Mouse (Mus musculus) embryo, embryonic 10 days (tissue): ENCODE measurements at regions not wholly inside any gene's neighbourhood (a gene's known extent, or its start where the extent isn't known, plus 50 kb on each side); places are given as distances from the start of the nearest gene placed in this dataset.
"Not testable (repeated sequence)": the region's sequence is repeated elsewhere in the genome, so short reads cannot be mapped to it uniquely, and the experiment has no call there.

Source experiments
- DNase-seq: peaks from one replicate; pipeline ENCODE4 v3.0.0-alpha.2; 2015; ENCODE audit warnings: low spot score

- no peak for DNase-seq
Measured at GRCm38 (mm10) chr12:15410419-15410818, 406.3 kb downstream of the Trib2 start.

GRCm38 (mm10) chr12:15407577-15407976 lies 409.1 kb downstream of the Trib2 start:
- DNase-seq, result not testable (repeated sequence)

GRCm38 (mm10) chr12:15392641-15393040 lies 424.1 kb downstream of the Trib2 start:
- no peak for DNase-seq

- no peak for DNase-seq
Measured at GRCm38 (mm10) chr12:15388574-15388973, 428.1 kb downstream of the Trib2 start.

- DNase-seq, result no peak
Measured at GRCm38 (mm10) chr12:15357808-15358207, 458.9 kb downstream of the Trib2 start.

DNA sequence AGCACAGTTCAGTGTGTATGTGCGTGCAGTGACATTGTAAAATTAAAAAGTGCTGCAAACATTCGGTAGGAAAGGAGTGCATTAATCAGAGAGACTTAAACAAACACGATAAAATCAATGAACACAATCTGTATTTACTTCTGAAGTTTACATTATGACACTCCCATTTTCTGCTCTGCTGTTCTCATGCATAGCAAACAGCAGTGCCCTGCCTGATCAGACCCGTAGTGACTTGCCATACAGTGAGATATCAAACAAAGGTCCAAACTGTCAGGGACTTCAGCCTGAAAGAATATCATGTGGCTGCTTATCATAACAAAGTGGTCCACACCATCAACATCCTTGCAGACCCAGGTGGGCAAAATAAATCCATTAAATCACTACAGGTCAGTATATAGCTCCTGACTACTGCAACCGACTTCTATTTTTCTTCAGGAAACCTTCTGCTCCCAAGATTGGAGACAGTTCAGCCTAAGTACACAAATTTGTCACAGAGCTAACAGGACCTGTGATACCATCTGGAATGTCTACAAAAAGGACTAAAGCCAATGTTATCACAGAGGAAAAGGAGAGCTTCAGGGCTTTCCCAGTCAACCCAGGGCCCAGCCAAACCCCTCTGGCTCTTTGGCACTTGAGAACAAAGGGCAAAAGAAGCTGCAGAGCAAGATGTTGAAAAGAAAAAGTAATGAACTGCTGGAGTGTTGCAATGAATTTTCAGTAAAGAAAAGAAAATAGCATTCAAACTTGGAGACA lies 495.8 kb downstream of the Trib2 start:
- no peak for DNase-seq

- no peak for DNase-seq
Measured at GRCm38 (mm10) chr12:15319647-15320046, 497.1 kb downstream of the Trib2 start.

DNA sequence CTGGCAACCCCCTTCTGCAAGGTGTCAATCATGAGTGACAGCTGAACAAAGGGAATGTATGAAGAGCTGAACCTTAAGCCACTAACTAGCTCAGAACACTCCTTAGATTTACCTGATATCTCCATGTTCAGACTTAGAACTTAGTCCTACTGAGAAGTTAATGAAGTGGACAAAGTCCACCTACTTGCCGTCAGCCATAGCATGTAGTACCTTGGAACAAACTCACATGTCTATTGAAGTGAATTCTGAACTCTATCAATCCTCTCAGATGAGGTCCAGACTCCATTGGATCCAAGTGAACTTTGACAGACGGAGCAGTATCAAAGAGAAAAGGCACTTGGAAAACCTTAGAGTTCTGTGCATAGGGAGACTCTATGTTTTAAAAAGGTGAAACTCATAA lies 521.8 kb downstream of the Trib2 start:
- no peak for DNase-seq

DNA sequence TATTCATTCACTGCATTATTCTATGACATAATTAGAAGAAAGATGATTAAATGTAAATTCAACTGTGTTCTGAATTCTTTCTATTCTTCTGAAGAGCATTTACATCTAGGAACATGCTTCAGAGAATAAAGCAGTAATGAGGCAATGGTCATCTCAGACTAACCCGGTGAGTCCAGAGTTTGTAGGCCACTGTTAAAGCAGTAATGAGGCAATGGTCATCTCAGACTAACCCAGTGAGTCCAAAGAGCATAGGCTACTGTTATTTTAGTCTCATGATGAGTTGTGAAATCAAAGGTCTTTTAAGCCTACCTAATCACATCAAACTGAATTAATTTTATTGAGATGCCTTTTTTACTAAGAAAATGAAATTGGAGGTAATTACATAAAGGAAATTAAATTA lies 554.6 kb downstream of the Trib2 start:
- no peak for DNase-seq

DNA sequence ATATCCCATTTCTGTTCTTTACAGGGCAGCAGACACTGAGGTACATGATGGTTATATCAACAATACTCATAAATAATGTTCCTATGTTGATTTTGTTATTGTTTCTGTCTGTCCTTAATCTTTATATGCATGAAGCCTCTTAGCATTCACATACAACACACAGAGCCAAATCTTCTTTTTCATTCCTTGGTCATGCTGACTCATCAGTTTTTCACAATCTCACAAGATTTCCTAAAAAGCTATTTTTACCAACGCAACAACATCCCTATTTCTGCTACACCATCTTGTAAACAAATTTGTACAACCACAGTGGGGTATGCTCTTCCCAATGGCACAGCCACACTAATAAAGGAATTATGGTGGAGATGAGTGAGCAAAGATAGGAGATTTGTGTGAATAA lies 555.1 kb downstream of the Trib2 start:
- DNase-seq, result no peak

DNA sequence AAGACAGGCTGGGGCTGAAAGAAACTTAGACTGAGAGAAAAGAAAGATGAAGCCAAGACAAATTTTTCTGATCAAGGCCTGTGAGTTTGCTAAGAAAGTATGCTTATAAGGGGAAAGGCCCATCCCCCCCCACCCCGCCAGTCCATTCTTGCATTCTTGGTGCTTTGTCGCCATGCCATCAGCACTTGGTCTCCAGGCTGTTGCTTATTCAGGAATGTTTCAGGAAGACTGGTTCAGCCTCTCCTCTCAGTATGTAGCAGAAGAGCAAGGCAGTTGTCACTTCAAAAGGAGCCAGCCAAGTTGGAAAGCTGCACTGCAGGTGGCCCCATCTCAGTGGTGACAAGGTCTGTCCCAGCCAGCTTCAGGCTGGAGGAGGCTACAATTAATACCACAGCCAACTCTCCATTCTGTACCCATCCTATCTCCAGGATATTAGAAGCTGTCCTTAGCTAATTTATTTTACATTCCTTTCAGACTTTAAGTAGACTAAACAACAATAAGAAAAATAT lies 555.8 kb downstream of the Trib2 start:
- DNase-seq, result no peak

DNA sequence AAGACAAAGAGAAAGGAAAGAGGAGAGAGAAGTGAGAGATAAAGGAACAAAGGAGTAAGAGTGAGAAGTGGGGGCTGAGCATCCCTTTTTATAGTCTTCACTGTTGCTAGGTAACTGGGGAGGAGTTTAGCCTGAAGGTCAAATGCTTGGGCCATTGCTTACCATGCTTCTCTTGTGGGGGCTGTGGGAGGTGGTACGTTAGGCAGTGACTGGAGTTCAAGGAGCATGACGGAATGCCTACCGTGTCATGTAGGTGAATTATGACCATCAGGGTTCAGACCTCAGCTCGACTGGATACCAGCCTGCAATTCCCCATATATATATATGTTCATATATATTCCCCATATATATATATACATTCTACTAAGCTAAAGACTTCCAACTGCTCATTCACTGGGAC lies 571.8 kb downstream of the Trib2 start:
- DNase-seq, result no peak

DNA sequence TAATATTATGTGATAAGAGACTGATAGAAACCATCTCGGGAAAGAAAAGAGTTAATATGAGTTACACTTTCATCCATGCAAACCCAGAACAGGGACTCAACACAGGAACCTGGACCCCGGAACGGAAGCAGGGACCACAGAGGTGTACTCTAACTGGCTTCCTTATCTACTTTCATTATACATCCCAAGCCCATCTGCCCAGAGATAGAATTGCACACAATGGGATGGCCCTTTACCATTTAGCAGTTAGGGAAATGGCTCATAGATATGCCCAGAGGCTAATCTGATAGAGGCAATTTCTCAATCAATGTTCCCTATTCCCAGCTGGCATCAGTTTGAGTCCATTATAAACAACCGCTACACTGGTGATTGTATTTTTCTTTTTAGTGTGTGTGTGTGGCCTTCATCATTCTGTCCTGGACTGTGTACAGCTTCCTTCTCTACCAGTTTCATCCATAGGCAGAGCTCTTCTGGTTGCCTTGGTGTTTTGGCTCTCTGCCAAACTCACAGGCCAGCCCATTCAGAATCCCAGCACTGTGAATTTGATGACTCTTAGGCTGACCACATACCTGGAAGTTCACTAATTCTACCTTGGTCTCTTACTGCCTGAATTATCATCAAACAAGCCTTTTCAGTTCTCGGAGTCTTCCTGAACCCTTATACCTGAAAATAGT lies 594.1 kb downstream of the Trib2 start:
- no peak for DNase-seq

- no peak for DNase-seq
Measured at GRCm38 (mm10) chr12:15218504-15218903, 598.2 kb downstream of the Trib2 start.

GRCm38 (mm10) chr12:15216180-15216579 lies 600.5 kb downstream of the Trib2 start:
- DNase-seq, result no peak

- no peak for DNase-seq
Measured at GRCm38 (mm10) chr12:15174411-15175041, 642.2 kb downstream of the Trib2 start.

- DNase-seq, result no peak
Measured at GRCm38 (mm10) chr12:15162605-15163004, 654.1 kb downstream of the Trib2 start.

GRCm38 (mm10) chr12:15161864-15162263 lies 654.9 kb downstream of the Trib2 start:
- DNase-seq, result no peak

DNA sequence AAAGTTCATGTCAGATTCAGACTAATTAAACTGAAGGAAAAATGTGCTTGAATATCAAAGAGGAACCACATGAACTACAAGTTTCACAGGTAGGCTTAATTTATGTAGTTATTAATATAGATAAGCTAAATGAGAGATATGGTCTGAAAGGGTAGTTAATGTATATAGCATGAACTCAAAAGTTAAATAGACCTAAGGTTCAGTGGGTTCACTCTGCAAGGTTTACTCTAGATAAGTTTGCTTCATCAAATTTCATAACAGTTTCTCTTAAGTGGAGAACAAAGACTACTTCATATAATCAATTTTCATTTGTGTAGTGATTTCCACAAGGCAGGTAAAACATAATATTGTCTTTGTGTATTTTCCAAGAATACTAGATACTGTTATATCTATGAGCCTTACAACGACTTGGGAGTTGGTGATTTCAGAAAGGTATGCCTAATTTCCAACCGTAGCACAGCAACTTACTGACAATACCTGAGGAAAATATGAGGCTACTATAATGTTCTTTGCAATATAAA lies 656.2 kb downstream of the Trib2 start:
- no peak for DNase-seq

- DNase-seq, result no peak
Measured at GRCm38 (mm10) chr12:15146398-15146797, 670.3 kb downstream of the Trib2 start.

DNA sequence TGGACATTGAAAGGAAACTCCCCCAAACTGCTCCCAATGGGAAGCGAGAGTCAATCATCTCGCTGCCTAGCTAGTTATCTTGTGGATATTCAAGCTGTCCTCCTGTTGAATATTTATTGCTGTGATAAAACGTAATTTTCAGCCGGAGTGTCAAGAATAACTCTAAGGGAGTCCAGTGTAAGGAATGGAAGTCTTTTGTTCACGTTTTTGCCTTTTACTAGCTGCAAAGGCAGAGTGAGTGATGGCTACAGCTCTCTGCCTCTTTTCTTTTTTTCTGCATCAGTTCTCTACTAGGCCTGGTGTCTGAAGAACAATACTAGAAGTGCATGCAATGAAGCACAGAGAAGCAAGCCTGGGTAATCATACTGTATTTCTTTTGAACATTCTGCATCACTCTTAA lies 679.7 kb downstream of the Trib2 start:
- no peak for DNase-seq

DNA sequence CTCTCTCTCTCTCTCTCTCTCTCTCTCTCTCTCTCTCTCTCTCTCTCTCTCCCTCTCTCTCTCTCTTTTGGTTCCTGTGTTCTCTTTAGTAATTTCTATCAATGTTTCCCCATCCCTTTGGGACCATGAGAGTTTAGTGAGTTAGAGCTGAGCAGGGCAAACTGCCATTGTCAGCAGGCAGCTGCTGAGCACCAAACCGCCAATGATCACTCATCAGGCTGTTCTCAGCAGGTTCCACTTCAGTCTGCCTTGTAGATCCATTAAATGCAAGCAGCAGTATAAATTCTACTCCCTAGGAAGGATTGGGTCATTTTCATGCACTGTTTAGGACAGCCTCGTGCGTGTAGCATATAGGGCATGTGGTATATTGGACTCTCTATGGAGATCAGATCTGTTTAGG lies 692.5 kb downstream of the Trib2 start:
- no peak for DNase-seq
